Mouse (Mus musculus) 3134 (cell line): ENCODE results near the gene Hmgn3.

Experiments used
- DNase-seq: peaks from one replicate; pipeline ENCODE4 v3.0.0-alpha.2; 2011; ENCODE audit warnings: low spot score; ENCODE audit not compliant: insufficient read length; ENCODE audit errors: extremely low read depth

The Hmgn3 gene

DNA sequence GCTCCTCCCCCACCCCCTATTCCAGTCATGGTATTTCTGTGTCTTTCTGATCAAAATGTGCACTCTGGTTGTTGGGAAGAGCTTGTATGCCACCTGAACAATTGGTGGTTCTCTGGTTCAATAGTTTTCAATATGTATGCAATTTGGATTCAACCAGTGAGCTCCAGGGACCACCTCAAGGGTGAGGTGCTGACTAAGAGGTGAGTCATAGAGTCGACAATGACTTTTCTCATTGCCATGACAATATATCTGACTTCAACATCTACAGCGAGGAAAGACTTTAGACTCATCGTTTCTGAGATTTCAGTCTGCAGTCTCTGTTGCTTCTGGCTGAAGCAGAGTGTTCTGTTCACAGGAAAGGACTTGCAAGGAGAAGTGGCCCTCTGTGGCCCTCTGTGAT lies 44.8 kb downstream of the Hmgn3 start:
- no peak for DNase-seq

DNA sequence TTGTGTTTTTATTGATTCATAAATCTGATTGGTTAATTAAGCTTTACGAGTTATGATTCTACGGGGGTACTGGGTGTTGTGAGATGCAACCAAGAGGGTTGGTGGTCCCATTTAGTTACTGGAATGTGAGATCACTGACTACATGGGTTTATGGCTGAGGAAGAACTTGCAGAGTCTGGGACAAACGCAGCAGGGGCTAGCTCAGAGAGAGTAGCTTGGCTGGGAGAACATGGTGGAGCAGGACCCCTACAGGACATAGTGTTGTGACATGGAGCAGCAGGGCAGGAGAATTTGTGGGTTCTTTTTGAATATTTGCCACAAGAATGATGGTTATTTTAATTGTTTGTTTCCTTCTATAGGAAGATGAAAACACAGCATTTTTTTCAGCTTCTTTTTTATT lies 45.7 kb downstream of the Hmgn3 start:
- DNase-seq, result no peak

DNA sequence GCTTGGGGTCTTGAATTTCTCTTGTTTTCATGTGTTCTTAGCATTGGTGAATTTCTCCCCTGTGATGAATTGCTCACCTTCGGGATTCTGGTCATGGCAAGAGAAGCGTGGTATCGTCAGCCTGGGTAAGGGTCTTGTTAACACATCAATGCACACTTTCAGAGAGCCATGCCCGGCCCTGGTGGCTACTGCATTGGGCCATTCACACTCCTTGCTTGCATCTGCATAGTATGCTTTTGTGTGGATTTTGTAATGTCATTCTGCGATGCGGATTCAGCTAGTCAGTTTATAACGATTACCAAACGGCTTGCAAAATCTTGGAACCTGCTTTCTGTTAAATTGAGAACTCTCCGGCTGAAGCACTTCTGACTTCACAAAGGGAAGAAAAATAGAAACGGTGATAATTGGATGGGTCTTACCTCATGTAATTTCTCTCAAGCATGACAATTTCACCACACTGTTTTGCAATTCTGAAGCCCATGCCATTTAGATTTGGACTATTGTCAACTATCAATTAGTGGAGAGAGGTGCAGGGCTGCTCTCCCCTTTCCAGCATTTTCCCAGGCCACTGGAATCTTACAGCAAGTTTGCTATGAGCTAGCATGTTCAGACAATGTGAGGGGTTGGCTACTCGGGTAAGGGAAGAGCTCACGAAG lies 47.7 kb downstream of the Hmgn3 start:
- DNase-seq, result no peak

DNA sequence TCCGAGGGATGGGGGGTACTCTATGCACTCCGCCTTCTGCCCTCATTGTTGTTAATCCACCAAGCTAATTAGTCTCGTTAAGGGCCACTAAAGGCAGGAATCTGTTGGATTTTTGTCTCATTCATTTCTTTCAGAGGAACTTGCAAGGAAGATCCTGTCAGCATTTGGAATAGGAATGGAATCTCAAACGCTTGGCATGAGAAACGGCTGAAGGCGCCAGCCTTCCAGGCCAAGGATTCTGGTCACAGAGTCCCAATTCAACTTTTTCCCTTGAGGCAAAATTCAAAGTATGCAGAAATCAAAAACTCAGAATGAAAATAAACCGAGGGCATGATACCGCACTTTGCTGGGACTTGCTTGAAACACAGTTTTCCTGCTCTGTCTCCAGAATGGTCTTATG lies 48.7 kb downstream of the Hmgn3 start:
- DNase-seq, result no peak

DNA sequence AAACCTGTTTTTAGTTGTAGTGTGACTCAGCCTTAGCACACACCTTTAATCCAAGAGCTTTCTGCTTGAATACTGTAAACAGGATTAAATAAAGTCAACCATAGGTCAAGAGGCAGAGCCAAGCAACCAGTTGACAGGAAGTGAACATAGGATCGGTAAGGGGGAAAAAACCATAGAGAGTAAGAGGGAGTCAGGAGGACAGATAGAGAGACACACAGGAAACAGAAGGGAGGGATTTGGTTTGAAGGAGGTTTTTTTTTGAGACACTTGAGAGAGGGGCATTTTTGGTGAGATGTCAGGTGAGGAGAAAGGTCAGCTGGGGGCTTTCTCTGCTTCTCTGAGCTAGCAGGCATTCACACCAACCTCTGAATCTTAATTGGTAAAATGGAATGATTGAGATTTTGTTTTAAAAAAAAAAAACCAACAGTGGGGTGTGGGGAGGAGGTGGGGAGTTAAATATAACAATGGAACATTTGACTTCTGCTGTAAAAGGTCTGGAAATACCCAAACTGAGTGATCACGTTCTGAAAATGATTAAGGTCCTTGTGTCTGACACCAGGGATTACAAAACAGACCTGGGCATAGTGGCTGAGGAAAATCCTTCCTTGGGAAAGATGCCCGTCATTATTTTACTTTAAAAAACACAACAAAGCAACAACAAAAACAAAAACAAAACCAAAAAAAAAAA lies 51.7 kb downstream of the Hmgn3 start:
- DNase-seq, result no peak

DNA sequence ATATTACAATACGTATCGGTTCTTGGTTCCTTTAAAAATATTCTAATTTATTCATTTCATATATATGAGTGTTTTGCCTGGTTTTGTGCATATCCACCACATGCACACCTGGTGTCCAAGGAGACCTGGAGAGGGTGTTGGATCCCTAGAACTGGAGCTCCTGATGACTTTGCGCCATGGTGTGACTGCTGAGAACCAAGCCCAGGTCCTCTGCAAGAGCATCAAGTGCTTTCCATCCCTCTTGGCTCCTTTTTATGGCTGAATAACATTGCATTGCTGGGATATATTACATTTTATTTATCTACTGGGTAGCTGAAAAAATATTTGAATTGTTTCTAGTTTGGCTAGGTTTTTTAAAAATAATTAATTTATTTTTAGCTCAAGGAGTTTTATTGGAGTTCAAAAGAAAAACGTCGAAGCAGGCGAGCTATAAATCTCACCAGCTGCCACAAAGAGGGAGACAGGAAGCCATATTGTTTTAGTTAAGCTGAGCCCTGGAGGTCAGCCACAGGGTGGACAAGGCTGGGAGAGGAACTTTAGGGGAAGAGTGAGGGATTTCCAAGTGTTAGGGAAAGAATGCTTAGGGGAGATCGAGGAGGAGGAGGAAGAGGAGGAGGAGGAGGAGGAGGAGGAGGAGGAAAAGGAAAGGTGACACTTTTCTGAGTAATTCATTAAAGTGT lies 62.6 kb downstream of the Hmgn3 start:
- no peak for DNase-seq

DNA sequence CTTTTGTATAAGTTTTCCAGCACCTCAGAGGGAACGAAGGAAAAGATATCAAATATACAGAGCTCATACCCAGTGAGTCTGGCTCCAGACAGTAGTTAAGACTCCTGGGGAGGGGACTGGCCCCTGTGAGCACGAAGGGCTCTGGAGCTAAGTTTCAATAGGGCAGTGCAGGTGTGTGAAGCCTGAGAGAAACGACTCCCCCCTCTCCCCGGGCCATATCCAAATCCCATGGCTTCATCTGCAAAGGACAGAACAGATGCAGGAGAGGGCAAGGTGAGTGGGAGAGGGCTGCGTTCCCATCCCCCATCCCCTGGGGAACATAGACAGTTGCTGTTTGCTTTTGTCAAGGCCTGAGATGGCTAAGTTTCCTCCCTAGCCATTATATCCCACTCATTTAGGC lies 63.4 kb downstream of the Hmgn3 start:
- DNase-seq, result no peak

DNA sequence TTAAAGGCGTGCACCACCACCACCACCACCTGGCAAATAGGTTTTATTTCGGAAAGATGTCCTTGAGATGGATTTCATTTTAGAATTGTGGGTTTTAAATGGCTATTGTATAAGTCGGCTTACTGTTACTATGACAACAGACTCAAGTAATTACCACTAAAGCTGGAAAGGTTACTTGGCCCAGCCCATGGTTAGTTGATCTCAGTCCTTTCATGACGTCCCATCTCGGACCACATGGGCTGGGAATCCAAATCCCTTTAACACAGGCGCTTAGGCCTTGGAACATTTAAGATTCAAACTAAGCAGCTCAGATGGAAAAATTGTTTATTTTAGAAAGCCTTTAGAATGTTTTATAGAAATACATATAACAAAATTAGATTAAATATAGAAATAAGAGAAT lies 64.2 kb downstream of the Hmgn3 start:
- no peak for DNase-seq

DNA sequence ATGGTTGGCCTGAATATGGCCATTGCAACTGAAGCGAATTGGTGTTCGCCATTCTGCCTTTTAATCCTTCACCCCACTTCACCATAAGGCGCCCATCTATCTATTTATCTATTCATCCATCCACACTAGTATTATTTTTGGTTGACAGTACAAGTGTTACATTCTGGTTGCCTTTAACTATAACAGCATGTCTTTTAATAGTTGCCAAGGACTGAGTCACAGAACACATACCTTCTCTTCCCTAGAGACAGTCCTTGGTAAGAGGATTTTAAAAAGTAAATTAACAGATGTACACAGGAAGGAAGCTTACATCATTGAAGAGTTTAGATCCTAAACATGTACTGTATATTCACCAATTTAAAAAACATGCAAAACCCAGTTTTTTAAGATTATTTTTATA lies 66.8 kb downstream of the Hmgn3 start:
- DNase-seq, result no peak

DNA sequence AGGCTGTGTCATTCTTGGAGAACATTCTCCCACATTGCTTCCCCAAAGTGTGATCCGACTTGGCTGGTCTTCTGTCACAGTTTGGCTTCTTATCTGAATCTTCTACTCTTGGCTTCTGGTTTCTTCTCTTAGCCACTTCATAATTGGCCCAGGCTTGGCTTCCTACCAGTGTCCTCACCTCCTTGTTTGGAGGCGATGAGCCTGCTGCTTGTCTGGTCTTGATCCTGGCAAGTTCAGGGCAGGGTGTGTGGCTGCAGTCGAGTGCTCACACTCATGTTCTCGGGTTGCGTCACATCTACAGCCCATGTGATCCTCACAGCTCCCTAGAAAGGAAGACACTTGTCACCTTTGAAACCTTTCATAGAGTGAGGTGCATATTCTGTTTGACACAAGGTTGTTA lies 78.2 kb downstream of the Hmgn3 start:
- no peak for DNase-seq

DNA sequence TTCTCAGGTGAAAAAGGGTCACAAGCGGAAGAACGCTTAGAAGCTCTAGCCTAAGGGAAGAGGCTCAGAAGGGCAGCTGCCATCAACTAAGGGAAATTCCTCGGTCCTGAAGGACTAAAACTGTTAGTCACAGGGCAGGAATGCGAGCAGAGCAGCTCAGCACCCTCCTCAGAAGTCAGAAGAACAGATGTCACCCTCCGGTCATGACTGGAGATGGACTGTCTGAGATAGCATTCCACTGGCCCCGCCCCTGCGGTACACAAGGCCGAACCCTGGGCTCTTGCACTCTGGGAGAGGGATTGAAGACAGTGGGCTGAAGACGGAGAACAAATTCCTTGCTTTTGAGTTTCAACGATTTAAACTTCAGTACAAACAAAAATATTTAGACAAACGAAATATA lies 85.2 kb downstream of the Hmgn3 start:
- DNase-seq, result peak; percentile 34
